Mouse (Mus musculus): ENCODE measurements at regions not wholly inside any gene's neighbourhood (a gene's known extent, or its start where the extent isn't known, plus 50 kb on each side); places are given as distances from the start of the nearest gene placed in this dataset.
"Not testable (repeated sequence)": the region's sequence is repeated elsewhere in the genome, so short reads cannot be mapped to it uniquely, and the experiment has no call there.

DNA sequence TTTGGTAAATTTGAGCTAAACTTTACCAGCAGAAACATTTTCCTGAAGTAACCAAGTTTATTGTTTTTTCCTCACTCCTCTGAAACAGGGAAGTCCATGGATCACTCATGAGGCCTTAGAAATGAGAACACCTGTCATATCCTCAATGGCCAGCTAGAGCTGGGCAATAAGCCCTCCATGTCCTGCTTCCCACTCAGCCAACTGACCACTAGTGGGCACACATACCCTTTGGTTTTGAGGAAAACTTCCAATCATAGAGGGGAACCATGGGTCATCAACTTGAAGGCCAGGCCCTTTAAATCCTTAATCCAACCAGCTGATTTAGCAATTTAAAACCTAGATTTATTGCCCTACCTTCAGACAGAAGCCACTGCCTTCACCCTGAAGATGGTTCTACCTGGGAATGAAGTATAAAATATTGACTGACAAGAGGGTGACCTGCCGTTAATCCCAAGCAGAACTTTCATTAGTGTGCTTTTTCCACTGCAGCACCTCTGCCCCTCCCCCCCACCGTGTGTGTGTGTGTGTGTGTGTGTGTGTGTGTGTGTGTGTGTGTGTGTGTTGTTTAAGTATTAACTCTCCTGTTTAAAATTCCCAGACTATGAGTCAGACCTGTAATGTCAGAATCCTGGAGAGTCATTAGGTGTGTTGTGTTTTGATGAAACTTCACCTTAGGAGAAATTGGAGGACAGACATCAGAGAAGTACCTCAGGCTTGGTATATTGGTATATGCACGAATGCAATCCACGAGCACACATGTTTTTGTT is 312.3 kb downstream of the Hdgfl1 start:
- DNase-seq (ENCODE audit: low read depth, low spot score) = no peak

DNA sequence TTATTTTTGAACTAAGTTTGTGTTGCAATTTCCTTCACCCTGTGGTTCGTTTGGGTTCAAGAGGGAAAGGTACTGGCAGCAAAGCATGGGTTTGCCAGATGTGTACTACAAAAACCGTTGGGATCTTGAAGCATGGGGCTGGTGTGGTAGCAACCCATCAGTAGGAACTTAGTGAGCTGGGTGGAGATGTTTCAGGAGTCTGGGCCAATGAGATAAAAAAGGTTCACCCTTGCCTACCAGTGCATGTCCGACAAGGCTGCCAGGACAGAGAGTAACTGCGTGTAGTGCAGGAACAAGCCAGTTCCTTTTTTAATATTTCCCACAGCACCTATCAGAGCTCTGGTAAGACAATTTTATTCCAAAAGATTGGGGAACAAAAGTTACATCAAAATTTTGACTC is 343.3 kb downstream of the Hdgfl1 start:
- no peak for DNase-seq (ENCODE audit: low read depth, low spot score)

DNA sequence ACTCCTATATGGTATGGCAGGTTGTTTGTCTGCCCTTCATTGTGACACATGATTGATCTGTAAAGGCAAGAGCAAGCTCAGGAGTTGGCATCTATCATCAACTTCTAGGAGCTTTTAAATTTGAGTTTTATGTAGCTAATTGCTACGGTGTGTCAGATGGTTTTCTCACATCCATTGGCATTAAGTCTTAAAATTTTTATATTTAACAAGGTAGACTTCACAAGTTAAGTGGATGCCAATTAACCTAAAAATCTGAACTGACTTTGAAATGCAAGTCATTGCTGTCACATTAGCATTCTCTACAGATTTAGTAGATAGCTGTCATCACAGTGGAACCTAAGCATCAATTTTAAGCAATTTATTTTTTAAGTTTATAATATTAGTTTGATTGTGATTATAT is 345.5 kb downstream of the Hdgfl1 start:
- peak; percentile 16 for DNase-seq (ENCODE audit: low read depth, low spot score)

DNA sequence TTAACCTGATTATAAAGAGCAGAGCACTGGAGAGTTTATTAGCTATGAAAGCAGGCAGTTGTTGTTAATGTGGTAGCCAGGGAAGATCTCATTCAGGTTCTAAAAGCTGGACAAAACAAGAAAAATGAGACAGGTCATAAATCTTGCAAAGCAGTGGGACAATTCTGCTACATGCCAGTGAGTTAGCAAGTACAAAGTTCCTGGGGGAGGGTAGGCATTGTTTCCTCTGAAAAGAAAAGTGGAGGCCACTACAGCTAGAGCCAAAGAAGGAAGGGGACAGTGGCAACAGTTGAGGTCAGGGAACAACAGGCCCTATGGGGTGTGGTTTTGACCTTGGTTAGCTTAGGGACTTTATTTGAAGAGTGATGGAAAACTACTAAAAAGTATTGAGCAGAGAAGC is 364.2 kb downstream of the Hdgfl1 start:
- no peak for DNase-seq (ENCODE audit: low read depth, low spot score)

DNA sequence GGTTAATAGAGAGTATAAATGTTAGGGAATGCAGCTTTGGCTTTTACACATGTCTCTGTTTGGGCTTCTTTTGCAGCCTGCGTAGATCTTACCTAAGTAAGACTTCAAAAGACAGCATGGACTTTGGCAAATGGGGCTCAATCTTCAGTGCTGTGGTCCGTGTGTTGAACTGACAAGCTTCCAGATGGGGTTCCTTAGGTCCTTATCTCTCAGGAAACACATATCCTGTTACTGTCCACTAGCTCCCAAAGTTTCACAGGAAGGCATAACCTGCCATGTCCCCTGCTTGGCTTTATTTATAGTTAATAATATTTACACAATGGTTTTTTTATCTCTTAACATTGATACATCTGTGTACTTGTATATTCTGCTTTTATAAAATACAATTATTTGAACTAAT is 365.3 kb downstream of the Hdgfl1 start:
- DNase-seq (ENCODE audit: low read depth, low spot score) = no peak

DNA sequence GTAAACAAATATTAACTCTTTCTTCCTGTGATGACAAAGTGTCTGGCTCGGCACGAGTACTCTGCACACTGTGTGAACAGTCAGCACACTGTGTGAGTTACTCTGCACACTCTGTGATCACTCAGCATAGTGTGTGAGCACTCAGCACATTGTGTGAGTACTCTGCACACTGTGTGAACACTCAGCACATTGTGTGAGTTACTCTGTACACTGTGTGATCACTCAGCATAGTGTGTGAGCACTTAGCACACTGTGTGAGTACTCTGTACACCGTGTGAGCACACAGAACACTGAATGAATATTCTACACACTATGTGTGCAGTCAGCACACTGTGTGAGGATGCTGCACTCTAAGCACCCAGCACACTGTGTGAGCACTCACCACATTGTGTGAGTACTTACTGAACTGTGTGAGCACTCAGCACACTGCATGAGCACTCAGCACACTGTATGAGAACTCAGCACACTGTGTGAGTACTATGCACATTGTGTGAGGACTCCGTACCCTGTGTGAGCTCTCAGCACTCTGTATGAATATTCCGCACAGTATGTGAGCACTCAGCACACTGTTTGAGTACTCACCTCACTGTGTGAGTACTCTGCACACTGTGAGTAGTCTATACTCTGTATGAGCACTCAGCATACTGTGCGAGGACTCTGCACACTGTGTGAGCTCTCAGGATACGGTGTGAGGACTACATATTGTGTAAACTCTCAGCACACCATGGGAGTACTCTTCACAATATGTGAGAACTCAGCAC is 381.9 kb downstream of the Hdgfl1 start:
- DNase-seq (ENCODE audit: low read depth, low spot score) = no peak

DNA sequence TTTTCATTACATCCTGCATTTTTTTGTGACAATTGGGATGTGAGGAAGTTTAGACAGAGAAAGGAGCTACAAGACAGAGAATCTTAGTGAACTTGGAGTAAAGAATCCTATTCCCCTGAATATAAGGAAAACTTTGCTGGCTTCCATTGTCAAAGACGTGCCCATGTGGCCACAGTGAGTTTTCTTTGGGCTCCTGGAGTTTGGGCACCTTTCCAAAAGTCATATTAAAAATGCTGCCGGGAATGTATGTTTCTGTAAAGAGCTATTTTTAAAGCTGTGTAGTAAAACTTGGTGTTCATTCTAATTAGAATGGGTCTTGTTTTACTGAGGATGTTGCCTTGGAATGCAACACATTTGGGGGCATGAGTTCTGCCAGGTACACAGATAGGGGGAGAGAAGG is 387.3 kb downstream of the Hdgfl1 start:
- no peak for DNase-seq (ENCODE audit: low read depth, low spot score)

DNA sequence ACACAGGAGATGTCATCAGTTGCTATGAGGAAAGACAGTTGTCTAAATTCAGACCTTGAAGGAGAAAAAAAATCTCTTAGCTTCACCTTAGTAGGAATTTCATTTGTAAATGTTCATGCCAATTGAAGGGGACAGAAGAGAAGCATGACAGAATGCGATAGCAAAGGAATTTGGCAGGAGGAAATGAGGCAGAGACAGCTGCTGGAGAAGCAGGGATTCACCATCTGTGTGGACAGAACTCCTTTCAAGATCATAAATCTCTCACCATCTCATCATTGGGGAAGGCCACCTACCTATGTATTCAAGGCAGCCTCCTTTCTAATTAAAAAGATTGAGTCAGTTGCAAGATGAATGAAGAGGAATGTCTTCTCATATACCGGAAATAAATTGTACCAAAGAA is 387.8 kb downstream of the Hdgfl1 start:
- no peak for DNase-seq (ENCODE audit: low read depth, low spot score)

DNA sequence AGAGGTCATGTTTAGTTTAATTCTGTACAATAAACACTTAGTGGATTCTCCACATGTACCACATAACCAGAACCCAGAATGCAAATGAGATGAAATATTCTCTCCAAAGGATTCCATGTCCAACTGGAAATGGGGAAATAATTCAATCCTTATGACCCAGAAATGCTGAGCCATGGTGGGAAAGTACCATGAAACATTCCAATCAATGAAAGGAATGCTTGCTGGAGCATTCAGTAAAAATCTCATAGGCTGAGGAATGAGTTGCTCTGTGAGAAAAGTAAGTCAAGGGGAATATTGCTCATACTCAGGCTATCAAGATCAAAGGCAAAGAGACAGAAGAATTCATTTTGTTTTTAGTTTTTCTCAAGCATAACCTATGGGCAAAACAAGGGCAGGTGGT is 394.4 kb downstream of the Hdgfl1 start:
- DNase-seq (ENCODE audit: low read depth, low spot score) = no peak

DNA sequence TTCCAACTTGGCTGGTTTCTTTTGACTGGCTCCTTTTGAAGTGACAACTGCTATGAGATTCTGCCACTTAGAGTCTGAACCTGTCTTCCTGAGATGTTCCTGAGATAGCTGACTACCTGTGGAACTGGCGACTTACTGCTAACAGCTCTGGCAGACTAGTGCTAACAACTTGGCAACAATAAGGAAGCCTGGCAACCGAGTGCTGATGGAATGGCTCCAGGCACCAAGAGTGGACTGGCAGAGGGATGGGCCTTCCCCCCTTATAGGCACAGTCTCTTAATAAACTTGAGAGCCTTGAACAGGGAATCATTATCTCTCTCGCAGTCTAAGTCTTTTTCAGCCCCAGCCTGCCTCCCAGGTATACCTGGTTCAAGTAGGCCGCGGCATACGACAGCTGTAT is 404.1 kb downstream of the Hdgfl1 start:
- not testable (repeated sequence) for DNase-seq (ENCODE audit: low read depth, low spot score)

DNA sequence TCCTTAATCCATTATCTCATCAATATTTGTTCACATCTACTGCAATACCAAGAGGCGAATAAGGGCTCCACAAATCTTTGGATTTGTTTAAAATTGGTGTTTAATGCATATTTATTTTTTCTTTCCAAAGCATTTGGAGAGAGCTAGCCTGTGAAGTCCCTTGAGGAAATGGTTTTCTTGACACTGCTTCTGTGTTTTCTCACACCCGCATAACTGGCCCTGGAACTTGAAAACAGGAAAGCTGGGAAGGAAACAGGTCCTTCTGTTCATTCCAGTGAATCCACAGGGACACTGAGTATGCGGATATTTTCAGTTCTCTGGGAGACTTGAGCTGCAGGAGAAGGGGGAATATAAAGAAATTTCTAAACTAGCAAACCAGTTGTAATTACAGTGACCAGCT is 413.6 kb downstream of the Hdgfl1 start:
- peak; percentile 10 for DNase-seq (ENCODE audit: low read depth, low spot score)

DNA sequence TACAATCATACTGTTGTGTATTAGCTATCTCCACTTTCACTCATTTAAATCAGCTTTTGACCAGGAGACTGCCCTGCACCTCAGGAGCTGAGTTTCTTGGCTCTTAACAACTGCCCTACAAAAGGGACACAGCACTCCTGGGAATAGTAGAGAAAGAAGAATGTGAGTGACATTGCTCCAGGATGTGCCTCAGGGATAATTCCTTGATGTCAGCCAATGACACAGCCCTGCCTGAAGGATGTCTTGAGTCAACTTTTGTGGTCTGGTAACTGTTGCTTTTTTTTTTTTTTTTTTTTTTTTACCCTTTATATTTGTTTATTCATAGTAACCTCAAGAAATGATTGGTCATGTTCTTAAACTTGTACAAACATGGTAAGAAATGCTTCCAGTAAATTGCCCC is 415.5 kb downstream of the Hdgfl1 start:
- no peak for DNase-seq (ENCODE audit: low read depth, low spot score)

DNA sequence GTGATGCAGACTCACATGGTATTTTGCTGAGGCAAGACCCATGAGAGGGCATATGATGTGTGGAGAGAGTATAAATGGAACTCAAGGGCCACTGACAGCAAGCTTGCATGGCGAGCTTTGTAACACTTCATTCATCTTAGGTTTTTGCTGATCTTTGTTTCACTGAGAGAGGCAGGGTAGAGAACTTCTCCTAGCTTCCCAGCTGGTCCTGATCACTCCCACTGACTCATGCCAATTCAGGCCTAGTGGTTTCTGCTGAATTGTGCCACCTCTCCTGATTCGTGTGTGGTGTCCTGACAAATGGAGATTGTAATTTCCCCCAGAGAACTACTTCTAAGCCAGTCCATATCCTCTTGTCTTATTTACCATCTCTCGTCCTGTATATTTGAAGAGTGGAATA is 419.5 kb downstream of the Hdgfl1 start:
- no peak for DNase-seq (ENCODE audit: low read depth, low spot score)

DNA sequence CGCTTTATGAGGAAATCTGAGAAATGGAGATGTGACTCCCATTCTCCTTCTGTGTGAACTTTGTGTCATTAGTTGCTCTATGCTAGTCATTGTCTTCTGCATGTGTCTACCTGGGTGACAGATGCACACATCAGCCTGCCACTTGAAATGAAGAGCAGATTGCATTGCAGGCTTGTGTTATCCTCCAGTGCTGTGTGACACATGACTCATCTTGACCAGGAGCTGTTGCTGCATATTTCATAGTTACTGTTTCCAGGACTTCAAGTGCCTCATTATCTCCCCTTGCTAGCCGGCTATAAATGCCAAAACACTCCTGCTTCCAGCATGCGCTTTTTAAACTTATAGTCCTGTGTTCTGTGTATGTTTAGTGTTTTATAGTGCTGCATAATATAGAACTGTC is 431.2 kb downstream of the Hdgfl1 start:
- no peak for DNase-seq (ENCODE audit: low read depth, low spot score)

DNA sequence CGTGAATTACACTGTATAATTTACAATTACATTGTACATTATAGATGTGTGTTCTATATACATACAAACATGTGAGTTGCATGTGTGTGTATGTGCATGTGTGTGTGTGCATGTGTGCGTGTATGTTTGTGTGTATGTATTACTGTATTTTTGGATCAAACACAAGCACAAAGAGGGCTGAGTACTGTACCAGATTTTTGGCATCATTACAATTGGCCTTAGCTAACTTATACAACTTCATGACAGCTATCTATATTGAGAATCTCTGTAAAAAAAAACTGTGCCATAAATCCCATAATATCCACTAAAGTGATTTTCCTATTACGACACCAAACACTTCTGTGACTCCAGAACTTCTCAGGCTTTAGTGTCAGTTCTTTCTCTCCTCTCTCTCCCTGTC is 444.9 kb downstream of the Hdgfl1 start:
- DNase-seq (ENCODE audit: low read depth, low spot score) = no peak

DNA sequence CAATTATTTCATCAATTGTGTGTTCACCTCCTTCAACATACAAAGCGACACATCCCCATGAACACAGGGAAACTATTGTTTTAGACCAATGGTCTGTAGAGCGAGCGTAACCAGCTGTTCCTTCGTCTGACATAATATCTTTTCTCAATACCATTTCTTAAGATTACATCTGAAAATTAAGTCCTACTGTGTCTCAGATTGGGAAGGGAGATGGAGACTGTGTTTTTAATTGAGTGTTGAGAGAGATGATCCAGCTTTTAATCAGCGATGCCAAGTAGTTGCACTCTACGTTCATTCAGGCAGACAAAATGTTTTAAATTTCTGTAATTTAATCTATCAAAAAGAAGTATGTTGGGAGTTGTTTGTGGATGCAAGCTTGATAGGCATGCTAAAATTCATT is 445.3 kb downstream of the Hdgfl1 start:
- DNase-seq (ENCODE audit: low read depth, low spot score) = no peak

DNA sequence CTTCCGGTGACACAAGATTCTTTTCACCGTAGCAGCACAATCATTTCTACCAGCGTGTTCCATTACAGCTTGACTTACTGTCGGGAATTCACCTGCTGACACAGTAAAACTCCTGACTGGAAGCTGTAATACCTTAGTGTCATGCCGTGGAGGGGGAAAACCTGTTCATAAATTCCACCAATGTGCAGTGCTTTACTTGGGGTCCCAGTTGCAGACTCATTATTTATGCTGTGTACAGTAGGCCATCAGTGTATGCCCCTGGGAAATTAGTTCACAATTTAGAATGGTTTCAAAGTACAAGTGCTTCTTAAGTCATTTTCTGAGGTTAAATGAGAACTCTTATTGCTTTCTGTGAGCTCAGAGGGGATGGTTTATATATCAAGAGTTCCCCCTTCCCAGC is 451.4 kb downstream of the Hdgfl1 start:
- DNase-seq (ENCODE audit: low read depth, low spot score) = no peak

DNA sequence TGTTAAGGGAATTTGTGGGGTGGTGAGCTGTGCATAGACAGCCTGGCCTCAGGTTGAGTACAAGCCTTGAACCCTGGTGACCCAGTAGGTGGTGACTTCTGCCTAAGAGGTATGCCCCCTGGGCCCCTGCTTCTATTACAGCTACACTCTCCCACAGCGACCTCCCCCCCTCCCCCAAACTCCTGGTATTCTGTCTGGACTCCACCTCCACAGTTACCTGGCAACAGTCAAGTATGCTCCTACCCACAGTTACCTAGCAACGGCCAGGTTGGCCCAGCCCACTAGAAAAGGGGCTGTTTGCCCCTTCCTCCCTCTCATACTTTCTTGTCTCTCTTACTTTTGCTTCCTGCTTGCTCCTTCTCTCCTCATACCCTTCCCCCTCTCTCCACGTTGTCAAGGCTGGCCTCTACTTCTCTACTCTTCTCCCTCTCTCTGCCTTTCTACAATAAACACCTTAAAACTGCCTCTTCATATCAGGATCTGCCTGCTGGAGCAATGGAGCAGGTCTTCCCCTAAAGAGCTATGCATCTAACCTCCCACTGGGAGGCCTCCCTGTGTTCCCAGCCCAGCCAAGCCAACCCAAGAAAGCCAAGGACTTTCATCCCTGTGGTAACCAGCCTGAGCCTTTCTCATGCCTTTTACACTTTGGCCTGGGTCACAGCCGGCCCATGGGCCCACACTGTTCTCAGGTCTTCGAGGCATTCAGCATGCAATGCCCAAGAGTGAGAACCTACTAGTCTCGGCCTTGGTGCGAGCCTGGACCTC is 457.5 kb downstream of the Hdgfl1 start:
- DNase-seq (ENCODE audit: low read depth, low spot score) = no peak

DNA sequence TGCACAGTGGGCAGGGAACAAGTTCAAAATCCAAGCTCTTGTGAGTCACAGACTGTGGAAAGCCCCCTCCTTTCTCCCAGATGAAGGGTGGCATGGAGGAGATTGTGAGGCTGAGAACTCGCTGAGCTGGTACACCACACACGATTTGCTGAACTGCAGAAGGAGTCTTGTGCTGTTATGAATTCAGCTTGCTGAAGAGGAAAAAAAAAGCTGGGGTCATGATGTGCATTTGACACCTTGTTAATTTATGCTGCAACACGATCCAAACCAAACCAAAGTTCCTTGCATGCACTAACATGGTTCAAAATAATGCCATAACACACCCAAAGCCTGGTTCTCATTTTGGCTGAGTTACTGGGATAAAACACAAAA is 485.9 kb downstream of the Hdgfl1 start:
- peak; percentile 3 for DNase-seq (ENCODE audit: low read depth, low spot score)

DNA sequence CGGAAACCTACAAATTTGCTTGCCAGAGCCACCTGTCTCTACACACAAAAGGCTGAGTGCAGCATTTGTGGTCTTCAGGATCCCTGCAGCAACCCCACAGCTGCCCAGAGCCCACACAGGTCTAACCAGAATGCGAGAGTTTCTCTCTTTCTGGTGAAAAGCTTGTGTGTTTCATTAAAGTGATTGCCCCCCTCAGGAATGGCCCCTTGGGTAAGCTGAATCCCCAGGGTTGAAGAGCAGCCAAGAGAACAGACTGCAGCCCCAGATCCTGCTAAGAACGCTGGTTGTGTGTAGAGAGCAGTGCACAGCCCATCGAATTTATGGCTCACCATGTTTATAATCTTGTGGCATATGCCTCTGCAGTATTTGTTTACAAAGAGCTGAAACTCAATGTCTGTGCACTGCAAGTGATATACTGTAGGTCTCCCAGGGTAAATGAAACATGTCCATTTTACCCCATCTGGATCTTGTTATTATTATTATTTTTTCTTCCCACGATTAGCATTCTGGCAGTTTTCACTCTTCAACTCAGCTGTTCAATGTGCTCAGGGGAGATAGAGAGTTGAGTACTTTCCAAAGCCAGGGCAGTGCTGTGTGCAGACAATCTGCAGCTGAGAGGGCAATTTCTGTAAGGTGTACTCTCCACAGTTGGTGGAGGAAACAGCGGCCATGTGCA is 486.4 kb downstream of the Hdgfl1 start:
- DNase-seq (ENCODE audit: low read depth, low spot score) = peak; percentile 32

DNA sequence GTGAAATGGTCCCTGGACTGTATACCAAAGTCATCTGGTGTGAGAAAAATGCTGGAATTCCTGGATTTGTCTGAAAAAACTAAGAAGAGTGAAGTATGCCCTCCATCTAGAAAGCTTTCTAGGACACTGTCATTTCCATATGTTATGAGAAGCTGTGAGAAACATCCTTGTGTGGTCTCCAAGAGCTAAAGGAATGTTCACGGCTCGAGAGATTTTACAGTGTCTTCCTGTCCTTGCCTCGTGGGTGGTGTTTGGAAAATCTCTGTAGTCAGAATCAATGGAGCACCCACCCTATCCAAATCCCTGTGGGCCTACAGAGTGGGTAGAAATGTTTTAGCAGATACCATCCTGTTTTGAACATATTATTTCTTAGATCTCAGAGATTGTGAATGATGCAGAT is 487.7 kb downstream of the Hdgfl1 start:
- no peak for DNase-seq (ENCODE audit: low read depth, low spot score)

DNA sequence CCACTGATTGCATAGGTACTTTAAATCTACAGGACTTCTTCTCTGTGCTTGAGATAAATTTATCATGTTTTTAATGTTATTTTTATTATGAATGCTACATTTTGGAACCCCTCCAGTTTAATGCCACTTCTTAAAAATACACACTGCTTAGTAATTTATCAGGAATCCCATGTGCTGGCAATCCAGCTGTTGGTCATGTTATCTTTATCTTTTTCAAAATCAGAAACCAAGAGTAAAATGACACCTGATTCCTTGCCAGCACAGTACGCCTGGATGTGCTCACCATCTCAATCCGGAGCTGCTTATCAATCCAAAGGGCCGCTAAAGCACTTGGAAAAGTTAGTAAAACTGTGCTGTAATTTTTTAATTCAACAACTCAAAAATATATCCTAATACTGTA is 497.1 kb downstream of the Hdgfl1 start:
- DNase-seq (ENCODE audit: low read depth, low spot score) = no peak
